Mouse (Mus musculus) left cerebral cortex, adult 11 months (tissue): ENCODE measurements around the gene Gosr1.
"Not testable (repeated sequence)": the region's sequence is repeated elsewhere in the genome, so short reads cannot be mapped to it uniquely, and the experiment has no call there.

Experiments used
- DNase-seq: peaks from one replicate; pipeline ENCODE4 v3.0.0; 2022; ENCODE audit warnings: low spot score

Gosr1 gene

GRCm38 (mm10) chr11:76734560-76734959, 28.8 kb downstream of the Gosr1 start:
- DNase-seq = no peak

- no peak for DNase-seq
Measured at GRCm38 (mm10) chr11:76730650-76731049, 32.7 kb downstream of the Gosr1 start.

GRCm38 (mm10) chr11:76728093-76728492, 35.3 kb downstream of the Gosr1 start:
- no peak for DNase-seq

GRCm38 (mm10) chr11:76723911-76724310, 39.5 kb downstream of the Gosr1 start:
- DNase-seq = no peak

- no peak for DNase-seq
Measured at GRCm38 (mm10) chr11:76717000-76717399, 46.4 kb downstream of the Gosr1 start.

GRCm38 (mm10) chr11:76709625-76710452, 53.5 kb downstream of the Gosr1 start:
- no peak for DNase-seq

- DNase-seq = no peak
Measured at GRCm38 (mm10) chr11:76708881-76709280, 54.5 kb downstream of the Gosr1 start.

- DNase-seq = no peak
Measured at GRCm38 (mm10) chr11:76708066-76708465, 55.3 kb downstream of the Gosr1 start.

GRCm38 (mm10) chr11:76707656-76708055, 55.7 kb downstream of the Gosr1 start:
- no peak for DNase-seq

GRCm38 (mm10) chr11:76699626-76700025, 63.8 kb downstream of the Gosr1 start:
- DNase-seq = no peak

- DNase-seq = peak; percentile 18
Measured at GRCm38 (mm10) chr11:76695810-76696209, 67.6 kb downstream of the Gosr1 start.

GRCm38 (mm10) chr11:76692096-76692495, 71.3 kb downstream of the Gosr1 start:
- no peak for DNase-seq

GRCm38 (mm10) chr11:76685604-76686003, 77.8 kb downstream of the Gosr1 start:
- DNase-seq = no peak

- DNase-seq = not testable (repeated sequence)
Measured at GRCm38 (mm10) chr11:76679508-76679907, 83.9 kb downstream of the Gosr1 start, which contains the start of gene Trarg1. Trarg1 (plus strand) TSS chr11:76679808.
